Mouse (Mus musculus): ENCODE results near the gene Tenm3. TPM values are rescaled to one million over a fixed set of nuclear protein-coding genes. Genes with fewer than 3 reads are reported as not detected.
"Not testable (repeated sequence)": the region's sequence is repeated elsewhere in the genome, so short reads cannot be mapped to it uniquely, and the experiment has no call there.

Tenm3 gene
- polyA plus RNA-seq, 1 experiment from 2014 or later, result 8.3 TPM

DNA sequence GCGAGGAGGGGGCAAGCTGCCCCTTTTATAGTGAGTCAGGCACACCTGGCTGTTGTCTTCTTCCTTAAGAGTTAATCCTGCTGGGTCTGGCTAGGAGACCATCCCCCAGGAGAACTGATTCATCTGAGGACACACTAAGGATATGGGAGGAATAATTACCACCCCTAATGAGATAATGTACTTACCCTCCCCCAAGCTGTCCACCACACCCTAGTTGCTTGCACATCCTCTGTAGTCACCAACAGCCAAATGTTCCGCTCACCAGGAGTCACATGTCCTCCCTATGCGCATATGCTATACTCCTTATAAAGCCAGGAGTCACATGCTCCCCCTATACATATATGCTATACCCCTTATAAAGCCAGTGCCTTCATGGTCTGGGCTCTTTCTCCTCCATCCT is 662.8 kb downstream of the Tenm3 start:
- WGBS, result 85% methylated on average over 3 of the region's 3 CpGs
- Histone ChIP-seq H3K27me3 (ENCODE audit: control insufficient read depth, insufficient read depth, low read length) (no peaks in the 10 kb centered on the region), H3K9ac (ENCODE audit: low read length) (no peak overlapping the region), H3K9me3 (ENCODE audit: control insufficient read depth, low read length) (peaks cover 6% of the 10 kb centered on the region; the same call in 1 of the 2 replicates), H3K36me3 (ENCODE audit: control insufficient read depth, insufficient read depth, low read length) (no peaks in the 10 kb centered on the region), H3K27ac (replicated peaks in 1 of 2; ENCODE audit: control insufficient read depth in 1 of 2, insufficient read depth in 1 of 2, low read depth in 2 of 2, low read length in 2 of 2) (no peak overlapping the region), H3K4me1 (ENCODE audit: control insufficient read depth in 2 of 2, insufficient read depth in 2 of 2, low read length in 2 of 2) (no peaks in the 10 kb centered on the region), H3K4me3 (ENCODE audit: control insufficient read depth in 1 of 2, insufficient read depth in 1 of 2, low read depth in 1 of 2, low read length in 2 of 2) (no peak overlapping the region), H3K4me2 (ENCODE audit: low read length) (no peak overlapping the region)
- no peak for ATAC-seq (ENCODE audit: insufficient number of reproducible peaks, insufficient read depth, low FRiP score, low read depth)

DNA sequence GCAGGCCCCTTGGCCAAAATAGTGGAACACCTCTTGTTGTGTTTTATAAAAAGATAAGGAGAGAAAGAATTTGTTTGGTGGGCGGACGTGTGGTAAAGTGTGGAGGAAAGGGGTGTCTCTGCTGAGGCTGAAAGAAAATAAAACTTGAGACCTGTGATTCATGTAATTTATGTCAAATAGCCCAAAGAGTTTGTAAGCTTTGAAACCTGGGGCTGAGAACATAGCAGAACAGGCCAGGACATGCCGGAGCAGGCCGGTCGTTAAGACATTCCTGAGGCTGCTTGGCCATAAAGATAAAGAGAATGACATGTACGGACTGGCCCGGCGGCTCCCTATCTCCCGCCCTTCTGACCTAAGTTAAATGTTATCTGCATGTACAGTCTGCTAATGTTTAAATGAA is 663.6 kb downstream of the Tenm3 start:
- WGBS, result 83% methylated on average over 9 of the region's 9 CpGs
- not testable (repeated sequence) for H3K4me2 ChIP-seq (ENCODE audit: low read length); H3K4me3 ChIP-seq (ENCODE audit: control insufficient read depth in 1 of 2, insufficient read depth in 1 of 2, low read depth in 1 of 2, low read length in 2 of 2); H3K9ac ChIP-seq (ENCODE audit: low read length); H3K36me3 ChIP-seq (ENCODE audit: control insufficient read depth, insufficient read depth, low read length); H3K4me1 ChIP-seq (ENCODE audit: control insufficient read depth in 2 of 2, insufficient read depth in 2 of 2, low read length in 2 of 2); H3K9me3 ChIP-seq (ENCODE audit: control insufficient read depth, low read length); H3K27me3 ChIP-seq (ENCODE audit: control insufficient read depth, insufficient read depth, low read length); H3K27ac ChIP-seq (replicated peaks in 1 of 2; ENCODE audit: control insufficient read depth in 1 of 2, insufficient read depth in 1 of 2, low read depth in 2 of 2, low read length in 2 of 2); ATAC-seq (ENCODE audit: insufficient number of reproducible peaks, insufficient read depth, low FRiP score, low read depth)

DNA sequence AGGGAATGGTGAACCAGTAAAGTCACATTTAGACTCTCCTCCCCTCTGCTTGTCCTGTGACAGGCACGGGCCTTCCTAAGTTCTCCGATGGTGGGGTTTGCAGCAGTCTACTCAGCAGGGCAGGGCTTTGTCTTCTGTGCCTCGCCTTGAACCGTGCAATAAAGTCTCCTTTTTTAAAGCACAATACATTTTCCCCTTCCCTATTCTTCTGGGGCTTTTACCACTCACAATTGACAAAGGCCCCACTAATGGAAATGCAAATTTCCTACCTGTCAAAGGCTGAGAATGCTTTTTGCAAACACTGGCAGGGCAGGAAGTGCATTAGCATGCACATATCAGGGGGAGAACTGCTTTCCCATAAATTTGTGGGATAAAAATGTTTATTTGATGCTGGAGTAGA is 664.8 kb downstream of the Tenm3 start:
- no peak overlapping the region for H3K9ac ChIP-seq (ENCODE audit: low read length)

DNA sequence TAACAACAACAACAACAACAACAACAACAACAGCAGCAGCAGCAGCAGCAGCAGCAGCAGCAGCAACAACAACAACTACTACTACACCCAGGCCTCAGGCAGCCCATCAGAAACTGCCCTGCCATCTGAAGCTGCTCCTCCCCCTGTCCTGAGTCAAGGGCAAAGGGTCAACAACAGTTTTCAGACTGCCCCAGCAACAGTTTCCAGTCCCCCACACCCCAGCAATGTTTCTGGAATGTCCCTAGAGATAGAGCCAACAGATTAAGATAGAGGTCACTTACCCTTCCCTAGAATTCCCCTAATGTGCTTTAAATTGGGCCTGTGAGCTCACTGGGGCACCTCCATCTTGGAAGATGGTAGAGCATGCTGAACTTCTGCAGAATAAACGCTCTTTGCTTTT is 665.9 kb downstream of the Tenm3 start:
- Histone ChIP-seq H3K4me2 (ENCODE audit: low read length) (no peak overlapping the region), H3K36me3 (ENCODE audit: control insufficient read depth, insufficient read depth, low read length) (no peaks in the 10 kb centered on the region), H3K27ac (replicated peaks in 1 of 2; ENCODE audit: control insufficient read depth in 1 of 2, insufficient read depth in 1 of 2, low read depth in 2 of 2, low read length in 2 of 2) (no peak overlapping the region), H3K9me3 (ENCODE audit: control insufficient read depth, low read length) (peaks cover 6% of the 10 kb centered on the region; the same call in 1 of the 2 replicates), H3K27me3 (ENCODE audit: control insufficient read depth, insufficient read depth, low read length) (no peaks in the 10 kb centered on the region), H3K9ac (ENCODE audit: low read length) (no peak overlapping the region), H3K4me1 (ENCODE audit: control insufficient read depth in 2 of 2, insufficient read depth in 2 of 2, low read length in 2 of 2) (no peaks in the 10 kb centered on the region), H3K4me3 (ENCODE audit: control insufficient read depth in 1 of 2, insufficient read depth in 1 of 2, low read depth in 1 of 2, low read length in 2 of 2) (no peak overlapping the region)
- ATAC-seq (ENCODE audit: insufficient number of reproducible peaks, insufficient read depth, low FRiP score, low read depth), result no peak
- WGBS, result 87% methylated on average over 1 of the region's 1 CpGs

More for the DNA sequence above, 664.8 kb downstream of the Tenm3 start:
- 81% methylated on average over 4 of the region's 4 CpGs for WGBS
- no peak for ATAC-seq (ENCODE audit: insufficient number of reproducible peaks, insufficient read depth, low FRiP score, low read depth)
- Histone ChIP-seq H3K4me3 (ENCODE audit: control insufficient read depth in 1 of 2, insufficient read depth in 1 of 2, low read depth in 1 of 2, low read length in 2 of 2) (no peak overlapping the region), H3K4me2 (ENCODE audit: low read length) (no peak overlapping the region), H3K4me1 (ENCODE audit: control insufficient read depth in 2 of 2, insufficient read depth in 2 of 2, low read length in 2 of 2) (no peaks in the 10 kb centered on the region), H3K27ac (replicated peaks in 1 of 2; ENCODE audit: control insufficient read depth in 1 of 2, insufficient read depth in 1 of 2, low read depth in 2 of 2, low read length in 2 of 2) (no peak overlapping the region), H3K27me3 (ENCODE audit: control insufficient read depth, insufficient read depth, low read length) (no peaks in the 10 kb centered on the region), H3K36me3 (ENCODE audit: control insufficient read depth, insufficient read depth, low read length) (no peaks in the 10 kb centered on the region), H3K9me3 (ENCODE audit: control insufficient read depth, low read length) (peaks cover 6% of the 10 kb centered on the region; the same call in 1 of the 2 replicates)

Measured in heart, embryonic 14.5 days (tissue).